Mouse (Mus musculus) left cerebral cortex, postnatal 14 days (tissue): ENCODE data around the gene Fam196a. TPM values are rescaled to one million over a fixed set of nuclear protein-coding genes. Genes with fewer than 3 reads are reported as not detected.
A peak's percentile ranks its signal among the peaks of the same experiment; 100 is the strongest.

Experiments
- DNase-seq, 2 experiments: peaks; one replicate each; pipeline ENCODE4 v3.0.0; 2021 to 2022; ENCODE audit warnings: low spot score in 2 of 2, mixed read lengths in 1 of 2
- intact Hi-C: fragments of 180-260 bp; cut with DNase I; formaldehyde crosslinking; loops from one replicate; pipeline ENCODE4 v1.15.1; 2025
- total RNA-seq, 2 experiments: library from RNA; stranded (reverse); gene quantifications; 2 replicates each; pipeline ENCODE4 v1.2.3; 2021

Gene Fam196a
- total RNA-seq, 2 experiments from 2014 or later, result 17.8 to 18.5 TPM

- DNase-seq, result peak; percentile 9 to 28
- intact Hi-C loops, result no loop called here
These were observed 74.1 kb downstream of the Fam196a start for GRCm38 (mm10) chr7:134864175-134864574.

DNA sequence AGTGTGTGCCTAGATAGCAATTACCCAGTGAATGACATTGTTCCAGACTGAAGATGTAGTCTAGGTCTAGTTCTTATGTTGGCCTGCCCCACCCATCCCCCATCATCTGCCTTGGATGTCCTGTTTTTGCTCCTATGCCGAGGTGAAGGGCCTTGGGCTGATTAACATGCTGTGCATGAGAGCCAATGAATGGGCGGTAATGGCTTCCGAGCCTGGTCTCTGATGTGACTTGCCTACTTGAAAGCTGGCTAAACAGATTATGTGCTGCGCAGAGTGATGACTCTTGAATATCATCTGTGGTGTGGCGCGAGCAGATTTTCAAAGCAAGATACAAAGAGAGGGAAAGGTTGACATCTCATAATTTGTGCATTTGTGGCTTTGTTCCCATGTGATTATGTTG lies 76.2 kb downstream of the Fam196a start:
- DNase-seq, result no peak
- intact Hi-C loops, result no loop called here

- intact Hi-C loops, result no loop called here
- no peak for DNase-seq
These were observed 95.5 kb downstream of the Fam196a start for GRCm38 (mm10) chr7:134842751-134843150.

GRCm38 (mm10) chr7:134840066-134840465 lies 98.2 kb downstream of the Fam196a start:
- intact Hi-C loops, result no loop called here
- no peak for DNase-seq
